Mouse (Mus musculus) limb, embryonic 12.5 days (tissue): ENCODE measurements at regions not wholly inside any gene's neighbourhood (a gene's known extent, or its start where the extent isn't known, plus 50 kb on each side); places are given as distances from the start of the nearest gene placed in this dataset.

ENCODE experiments used
- ATAC-seq: fragments of 200-750 bp; cut with Nextera tagmentation; 2 replicates; pipeline ENCODE4 v1.8.0; 2017; ENCODE audit warnings: low read depth, moderate TSS enrichment; ENCODE audit not compliant: insufficient number of reproducible peaks, insufficient read depth, low FRiP score, low TSS enrichment
- H3K27ac ChIP-seq: fragments of 300-500 bp; sonication (generic); 2 replicates; pipeline ENCODE4 v1.5.1; 2016; ENCODE audit warnings: mild to moderate bottlenecking, moderate library complexity
- H3K27me3 ChIP-seq: fragments of 300-500 bp; sonication (generic); 2 replicates; pipeline ENCODE4 v1.6.1; 2016; ENCODE audit warnings: mild to moderate bottlenecking, moderate library complexity
- H3K36me3 ChIP-seq: fragments of 300-500 bp; sonication (generic); 2 replicates; pipeline ENCODE4 v1.6.1; 2016; ENCODE audit warnings: mild to moderate bottlenecking, moderate library complexity
- H3K4me1 ChIP-seq: fragments of 300-500 bp; sonication (generic); replicated peaks from 2 replicates; pipeline ENCODE4 v1.6.1; 2016
- H3K4me2 ChIP-seq: fragments of 300-500 bp; sonication (generic); 2 replicates; pipeline ENCODE4 v1.6.1; 2016; ENCODE audit warnings: mild to moderate bottlenecking, moderate library complexity
- H3K4me3 ChIP-seq: fragments of 300-500 bp; sonication (generic); replicated peaks from 2 replicates; pipeline ENCODE4 v1.5.1; 2016; ENCODE audit warnings: mild to moderate bottlenecking
- H3K9ac ChIP-seq: fragments of 300-500 bp; sonication (generic); replicated peaks from 2 replicates; pipeline ENCODE4 v1.6.1; 2016; ENCODE audit warnings: mild to moderate bottlenecking, moderate library complexity
- H3K9me3 ChIP-seq: fragments of 300-500 bp; sonication (generic); 2 replicates; pipeline ENCODE4 v1.6.1; 2016; ENCODE audit warnings: mild to moderate bottlenecking, moderate library complexity
- WGBS: fragments of 180-500 bp; shearing (Covaris S2); methylation state at CpG from one replicate; pipeline ENCODE4 v1.1.7; 2016; 5-methylcytosine and 5-hydroxymethylcytosine counted together

GRCm38 (mm10) chr19:45288722-45289121 is 53.1 kb upstream of the Lbx1 start:
- Histone ChIP-seq H3K9ac (no peak overlapping the region), H3K27me3 (peaks cover 17% of the 10 kb centered on the region), H3K4me1 (peaks cover 12% of the 10 kb centered on the region), H3K4me3 (no peak overlapping the region), H3K36me3 (no peaks in the 10 kb centered on the region), H3K4me2 (no peak overlapping the region), H3K27ac (no peak overlapping the region), H3K9me3 (no peaks in the 10 kb centered on the region)
- WGBS = 57% methylated on average over 2 of the region's 2 CpGs
- ATAC-seq = no peak

DNA sequence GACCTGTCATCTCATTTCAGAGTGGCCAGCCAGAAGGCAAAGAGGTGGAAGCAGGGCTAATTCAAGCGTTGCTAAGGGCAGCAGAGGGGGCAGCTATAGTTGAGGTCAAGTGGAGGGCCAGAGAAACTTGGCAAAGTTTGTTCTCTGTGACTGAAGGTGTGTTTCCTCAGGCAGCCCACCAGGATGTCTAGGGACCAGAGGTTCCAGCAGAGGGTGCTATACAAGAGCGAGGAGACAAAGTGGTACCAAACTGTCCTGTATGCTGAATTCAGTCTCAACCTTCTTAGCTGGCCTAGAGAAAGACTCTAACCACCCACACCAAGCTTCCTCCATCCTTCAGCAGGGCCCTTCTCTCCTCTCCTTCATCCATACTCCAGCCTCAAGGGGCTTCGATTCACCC is 62.2 kb upstream of the Lbx1 start:
- 35% methylated on average over 3 of the region's 3 CpGs for WGBS
- Histone ChIP-seq H3K4me3 (no peak overlapping the region), H3K4me1 (peaks cover 39% of the 10 kb centered on the region), H3K36me3 (no peaks in the 10 kb centered on the region), H3K9ac (no peak overlapping the region), H3K9me3 (no peaks in the 10 kb centered on the region), H3K4me2 (no peak overlapping the region), H3K27ac (no peak overlapping the region), H3K27me3 (peaks cover 81% of the 10 kb centered on the region)
- ATAC-seq = no peak

DNA sequence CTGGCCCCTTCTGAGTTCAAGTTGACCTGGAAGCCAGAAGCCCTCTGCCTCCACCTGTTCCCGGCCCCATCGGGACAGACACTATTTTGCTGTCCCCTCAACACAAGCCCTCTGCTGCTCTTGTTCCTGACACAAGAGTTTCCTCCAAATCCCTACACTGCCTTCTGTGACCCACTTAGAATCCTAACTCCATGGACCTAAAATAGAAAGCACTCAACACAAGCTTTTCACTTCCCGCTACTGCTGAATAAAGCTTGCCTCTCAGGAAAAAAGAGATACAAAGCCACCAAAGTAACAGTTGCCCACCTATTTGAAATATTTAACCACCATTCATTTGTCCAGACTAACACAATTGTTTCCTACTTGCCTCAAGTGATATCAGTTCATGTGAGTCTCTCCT is 63.7 kb upstream of the Lbx1 start:
- no peak for ATAC-seq
- Histone ChIP-seq H3K9ac (no peak overlapping the region), H3K4me2 (no peak overlapping the region), H3K36me3 (no peaks in the 10 kb centered on the region), H3K4me1 (peaks cover 29% of the 10 kb centered on the region), H3K4me3 (no peak overlapping the region), H3K27me3 (peaks cover 84% of the 10 kb centered on the region), H3K9me3 (no peaks in the 10 kb centered on the region), H3K27ac (no peak overlapping the region)
- 84% methylated on average over 3 of the region's 3 CpGs for WGBS

DNA sequence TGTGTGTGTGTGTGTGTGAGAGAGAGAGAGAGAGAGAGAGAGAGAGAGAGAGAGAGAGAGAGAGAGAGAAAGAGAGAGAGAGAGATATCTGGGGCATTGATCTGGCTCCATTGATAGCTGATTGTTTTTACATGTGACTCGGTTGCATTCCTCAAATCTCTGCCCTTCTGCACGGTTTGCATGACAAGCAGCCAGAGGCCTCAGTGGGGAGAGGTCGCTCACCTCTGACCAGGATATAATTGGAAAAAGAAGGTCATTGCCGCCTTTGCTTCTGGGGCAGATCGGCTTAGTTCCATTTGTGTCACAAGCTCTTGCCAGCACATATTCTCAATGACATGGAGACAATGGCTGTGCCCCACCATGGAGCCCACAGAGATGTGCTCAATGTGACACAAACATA is 63.8 kb upstream of the Btrc start:
- H3K9ac ChIP-seq = no peak overlapping the region
- H3K9me3 ChIP-seq = no peaks in the 10 kb centered on the region
- WGBS = 27% methylated on average over 5 of the region's 5 CpGs
- peaks cover 89% of the 10 kb centered on the region for H3K27me3 ChIP-seq
- no peak for ATAC-seq
- H3K4me2 ChIP-seq = no peak overlapping the region
- H3K4me1 ChIP-seq = peaks cover 25% of the 10 kb centered on the region
- no peak overlapping the region for H3K27ac ChIP-seq
- no peaks in the 10 kb centered on the region for H3K36me3 ChIP-seq
- no peak overlapping the region for H3K4me3 ChIP-seq

- Histone ChIP-seq H3K27ac (no peak overlapping the region), H3K9me3 (no peaks in the 10 kb centered on the region), H3K27me3 (peaks cover 98% of the 10 kb centered on the region), H3K4me3 (peak overlapping the region; percentile 60), H3K36me3 (no peaks in the 10 kb centered on the region), H3K4me2 (peak overlapping the region; percentile 98), H3K4me1 (peaks cover 16% of the 10 kb centered on the region), H3K9ac (peak overlapping the region; percentile 68; the same call in 1 of the 2 replicates)
- ATAC-seq = peak; percentile 35; the same call in 1 of the 2 replicates
- 5% methylated on average over 22 of the region's 22 CpGs for WGBS
Measured at GRCm38 (mm10) chr19:45300691-45301431, 62.7 kb upstream of the Btrc start.

DNA sequence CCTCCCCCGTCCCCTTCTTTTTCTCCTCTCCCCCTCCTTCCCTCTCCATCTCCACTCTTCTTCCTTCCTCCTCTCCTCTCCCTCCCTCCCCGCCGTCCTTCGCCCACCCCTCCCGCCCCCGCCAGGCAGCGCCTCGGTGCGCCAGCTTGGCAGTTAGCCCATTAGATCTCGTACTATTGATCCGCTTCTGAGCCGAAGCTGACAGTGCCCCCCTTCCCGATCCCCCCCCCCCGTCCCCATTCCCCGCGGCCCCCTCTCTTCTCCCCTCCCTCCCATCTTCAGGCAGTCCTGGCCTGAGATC is 62.2 kb upstream of the Btrc start:
- Histone ChIP-seq H3K27me3 (peaks cover 98% of the 10 kb centered on the region), H3K9ac (peak overlapping the region; percentile 68), H3K4me2 (peak overlapping the region; percentile 98), H3K36me3 (no peaks in the 10 kb centered on the region), H3K4me1 (peaks cover 16% of the 10 kb centered on the region), H3K9me3 (no peaks in the 10 kb centered on the region), H3K4me3 (peak overlapping the region; percentile 60), H3K27ac (peak overlapping the region; percentile 66)
- 4% methylated on average over 16 of the region's 16 CpGs for WGBS
- no peak for ATAC-seq

- H3K27me3 ChIP-seq = peaks cover 98% of the 10 kb centered on the region
- ATAC-seq = peak; percentile 30; the same call in 1 of the 2 replicates
- WGBS = under 1% methylated on average over 57 of the region's 58 CpGs
- peak overlapping the region; percentile 66 for H3K27ac ChIP-seq
- H3K4me2 ChIP-seq = peak overlapping the region; percentile 98
- H3K9ac ChIP-seq = peak overlapping the region; percentile 68
- H3K9me3 ChIP-seq = no peaks in the 10 kb centered on the region
- H3K36me3 ChIP-seq = no peaks in the 10 kb centered on the region
- peak overlapping the region; percentile 60 for H3K4me3 ChIP-seq
- peaks cover 16% of the 10 kb centered on the region for H3K4me1 ChIP-seq
Measured at GRCm38 (mm10) chr19:45301733-45302547, 61.6 kb upstream of the Btrc start.

DNA sequence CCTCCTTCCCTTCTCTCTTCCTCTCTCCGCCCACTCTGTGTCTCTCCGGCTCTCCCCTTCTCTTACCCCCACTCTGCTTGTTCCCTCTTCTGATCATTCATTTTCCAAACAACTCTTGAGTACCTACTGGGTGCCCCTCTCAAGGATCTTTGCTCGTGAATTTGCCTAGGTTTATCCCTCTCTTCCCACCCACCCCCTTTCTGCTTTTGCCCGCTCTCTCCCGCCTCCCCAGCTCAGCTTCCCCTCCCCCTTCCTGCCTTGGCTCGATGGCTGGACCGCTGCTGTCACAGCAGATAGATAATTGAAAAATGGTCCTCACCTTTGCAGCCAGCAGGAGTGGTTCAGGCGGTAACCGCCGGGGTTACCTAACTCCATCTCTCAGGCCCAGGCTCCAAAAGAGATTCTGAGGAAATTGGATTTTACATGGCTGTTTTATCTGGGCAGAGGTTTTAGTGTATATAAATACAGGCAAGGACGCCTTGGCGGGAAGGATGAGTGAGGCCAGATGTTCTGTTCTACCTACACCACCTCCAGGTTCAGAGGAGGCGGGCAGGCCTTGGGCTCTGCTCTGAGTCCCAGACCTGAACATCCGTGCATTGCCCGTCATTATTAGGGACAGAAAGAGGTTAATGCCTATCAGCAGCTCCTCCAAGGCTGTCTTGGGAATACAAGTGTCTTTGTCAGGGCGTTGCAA is 60.8 kb upstream of the Btrc start:
- Histone ChIP-seq H3K9me3 (no peaks in the 10 kb centered on the region), H3K27me3 (peaks cover 98% of the 10 kb centered on the region), H3K4me2 (peak overlapping the region; percentile 98), H3K4me1 (peaks cover 19% of the 10 kb centered on the region), H3K4me3 (peak overlapping the region; percentile 60), H3K36me3 (no peaks in the 10 kb centered on the region), H3K27ac (no peak overlapping the region), H3K9ac (0 out of 2 replicates have a peak overlapping the region, but pooled peaks have one; percentile 68)
- 0 out of 2 replicates have a peak, but pooled peaks have one; percentile 45 for ATAC-seq
- WGBS = 4% methylated on average over 16 of the region's 16 CpGs

- Histone ChIP-seq H3K4me3 (no peak overlapping the region), H3K4me2 (no peak overlapping the region), H3K36me3 (no peaks in the 10 kb centered on the region), H3K9me3 (no peaks in the 10 kb centered on the region), H3K4me1 (peaks cover 19% of the 10 kb centered on the region), H3K27me3 (peaks cover 92% of the 10 kb centered on the region), H3K27ac (no peak overlapping the region), H3K9ac (no peak overlapping the region)
- WGBS = 6% methylated on average over 8 of the region's 8 CpGs
- ATAC-seq = 0 out of 2 replicates have a peak, but pooled peaks have one; percentile 13
Measured at GRCm38 (mm10) chr19:45304538-45304937, 59.0 kb upstream of the Btrc start.

GRCm38 (mm10) chr19:45307299-45308275 is 55.9 kb upstream of the Btrc start:
- ATAC-seq = no peak
- peaks cover 86% of the 10 kb centered on the region for H3K27me3 ChIP-seq
- H3K4me3 ChIP-seq = no peak overlapping the region
- no peaks in the 10 kb centered on the region for H3K36me3 ChIP-seq
- 46% methylated on average over 16 of the region's 16 CpGs for WGBS
- no peaks in the 10 kb centered on the region for H3K9me3 ChIP-seq
- H3K4me2 ChIP-seq = no peak overlapping the region
- no peak overlapping the region for H3K9ac ChIP-seq
- H3K4me1 ChIP-seq = peaks cover 28% of the 10 kb centered on the region
- no peak overlapping the region for H3K27ac ChIP-seq
